Mouse (Mus musculus) kidney, embryonic 15.5 days (tissue): ENCODE measurements around the gene Amotl1. TPM values are rescaled to one million over a fixed set of nuclear protein-coding genes. Genes with fewer than 3 reads are reported as not detected.
"Not testable (repeated sequence)": the region's sequence is repeated elsewhere in the genome, so short reads cannot be mapped to it uniquely, and the experiment has no call there.

Source experiments
- ATAC-seq: fragments of 200-750 bp; cut with Nextera tagmentation; replicated peaks from 2 replicates; pipeline ENCODE4 v1.8.0; 2017; ENCODE audit warnings: moderate TSS enrichment; ENCODE audit not compliant: low FRiP score
- H3K27ac ChIP-seq: fragments of 300-500 bp; sonication (generic); 2 replicates; pipeline ENCODE4 v1.5.1; 2015; ENCODE audit warnings: mild to moderate bottlenecking, inconsistent platforms
- H3K27me3 ChIP-seq: fragments of 300-500 bp; sonication (generic); 2 replicates; pipeline ENCODE4 v1.6.1; 2015; ENCODE audit warnings: inconsistent platforms
- H3K36me3 ChIP-seq: fragments of 300-500 bp; sonication (generic); 2 replicates; pipeline ENCODE4 v1.6.1; 2015; ENCODE audit warnings: inconsistent platforms
- H3K4me1 ChIP-seq: fragments of 300-500 bp; sonication (generic); 2 replicates; pipeline ENCODE4 v1.6.1; 2015; ENCODE audit warnings: inconsistent platforms
- H3K4me2 ChIP-seq: fragments of 300-500 bp; sonication (generic); 2 replicates; pipeline ENCODE4 v1.6.1; 2015; ENCODE audit warnings: moderate library complexity, mild to moderate bottlenecking, inconsistent platforms
- H3K4me3 ChIP-seq: fragments of 300-500 bp; sonication (generic); replicated peaks from 2 replicates; pipeline ENCODE4 v1.5.1; 2015; ENCODE audit warnings: mild to moderate bottlenecking, inconsistent platforms
- H3K9ac ChIP-seq: fragments of 300-500 bp; sonication (generic); 2 replicates; pipeline ENCODE4 v1.6.1; 2015; ENCODE audit warnings: mild to moderate bottlenecking, inconsistent platforms
- H3K9me3 ChIP-seq: fragments of 300-500 bp; sonication (generic); replicated peaks from 2 replicates; pipeline ENCODE4 v1.6.1; 2016; ENCODE audit warnings: inconsistent platforms
- WGBS: fragments of 180-500 bp; shearing (Covaris S2); methylation state at CpG from one replicate; pipeline ENCODE4 v1.1.7; 2015; ENCODE audit warnings: mixed read lengths; 5-methylcytosine and 5-hydroxymethylcytosine counted together
- polyA plus RNA-seq: library from polyadenylated mRNA; unstranded; fragments of >200 nt; fragmentation: Nextera tagmentation; extraction: Ambion mirVana; gene quantifications from 2 replicates; pipeline ENCODE4 v1.2.1, GENCODE M21; 2015

Gene Amotl1
- polyA plus RNA-seq, 1 experiment from 2014 or later: 23.3 TPM

DNA sequence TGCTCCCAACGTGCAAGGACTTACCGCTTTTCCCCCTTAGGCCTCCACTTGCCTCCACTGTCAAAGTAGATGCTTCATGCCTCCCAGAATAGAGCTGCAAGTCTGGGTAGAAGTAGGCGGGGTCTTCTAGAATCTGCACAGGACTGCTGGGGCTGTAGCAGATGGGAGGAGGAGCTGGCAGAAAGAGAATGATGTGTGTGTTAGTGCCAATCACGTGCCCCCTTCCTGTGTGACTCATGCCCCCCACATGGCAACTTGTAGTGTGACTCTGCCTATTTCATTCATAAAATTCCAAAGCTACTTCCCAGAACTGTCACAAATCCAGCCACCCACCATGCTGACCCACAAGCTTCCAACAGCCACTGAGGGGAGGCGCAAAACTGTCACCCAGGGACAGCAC lies 48.4 kb downstream of the Amotl1 start:
- Histone ChIP-seq H3K9me3 (no peaks in the 10 kb centered on the region), H3K36me3 (peaks cover 51% of the 10 kb centered on the region), H3K4me1 (0 out of 2 replicates have a peak, but pooled peaks cover 16% of the 10 kb centered on the region), H3K4me2 (no peak overlapping the region), H3K27ac (no peak overlapping the region), H3K9ac (no peak overlapping the region), H3K27me3 (no peaks in the 10 kb centered on the region), H3K4me3 (no peak overlapping the region)
- WGBS: 84% methylated on average over 5 of the region's 5 CpGs
- no peak for ATAC-seq

DNA sequence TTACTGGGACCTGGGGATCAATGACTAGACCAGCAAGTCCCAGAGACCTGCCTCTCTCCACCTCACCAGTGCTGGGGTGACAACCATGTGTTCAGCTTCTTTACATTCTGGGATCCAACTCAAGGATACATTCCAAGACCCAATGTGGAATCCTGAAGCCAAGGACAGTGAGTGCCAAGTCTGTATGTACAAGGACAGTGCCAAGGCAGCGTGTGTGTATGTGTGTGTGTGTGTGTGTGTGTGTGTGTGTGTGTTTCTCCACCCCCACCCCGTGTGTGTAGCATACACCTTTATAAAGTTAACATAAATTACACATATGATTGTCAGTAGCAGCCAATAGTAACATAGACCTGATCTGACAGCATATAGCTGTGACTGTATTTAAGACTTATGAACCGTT lies 49.0 kb downstream of the Amotl1 start:
- Histone ChIP-seq H3K4me1 (peaks cover 16% of the 10 kb centered on the region; the same call in 1 of the 2 replicates), H3K9me3 (no peaks in the 10 kb centered on the region), H3K27ac (no peak overlapping the region), H3K27me3 (no peaks in the 10 kb centered on the region), H3K36me3 (peaks cover 54% of the 10 kb centered on the region), H3K4me2 (no peak overlapping the region), H3K4me3 (no peak overlapping the region), H3K9ac (no peak overlapping the region)
- ATAC-seq: no peak
- WGBS: 87% methylated on average over 3 of the region's 3 CpGs

DNA sequence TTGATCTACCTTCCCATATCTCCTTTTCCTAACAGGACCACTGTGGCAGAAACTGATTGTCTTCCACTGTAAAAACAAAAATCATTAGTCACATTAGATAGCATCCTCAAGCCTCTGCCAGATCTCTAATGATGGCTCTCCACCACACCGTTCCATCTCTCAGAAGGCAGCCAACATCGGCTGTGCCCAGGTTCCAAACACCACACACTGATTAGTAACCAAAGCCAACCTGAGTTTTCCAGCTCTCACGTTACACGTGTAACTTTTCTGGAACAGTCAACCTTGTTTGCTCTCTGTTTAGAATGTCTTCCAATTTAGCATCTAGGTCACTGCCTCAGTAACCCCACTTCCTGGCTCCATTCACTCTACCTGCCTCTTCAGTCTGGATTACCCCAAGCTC lies 51.0 kb downstream of the Amotl1 start:
- Histone ChIP-seq H3K4me2 (no peak overlapping the region), H3K27me3 (no peaks in the 10 kb centered on the region), H3K9me3 (no peaks in the 10 kb centered on the region), H3K27ac (no peak overlapping the region), H3K36me3 (peaks cover 72% of the 10 kb centered on the region), H3K9ac (no peak overlapping the region), H3K4me3 (no peak overlapping the region), H3K4me1 (peaks cover 20% of the 10 kb centered on the region; the same call in 1 of the 2 replicates)
- no peak for ATAC-seq
- 87% methylated on average over 4 of the region's 4 CpGs for WGBS

DNA sequence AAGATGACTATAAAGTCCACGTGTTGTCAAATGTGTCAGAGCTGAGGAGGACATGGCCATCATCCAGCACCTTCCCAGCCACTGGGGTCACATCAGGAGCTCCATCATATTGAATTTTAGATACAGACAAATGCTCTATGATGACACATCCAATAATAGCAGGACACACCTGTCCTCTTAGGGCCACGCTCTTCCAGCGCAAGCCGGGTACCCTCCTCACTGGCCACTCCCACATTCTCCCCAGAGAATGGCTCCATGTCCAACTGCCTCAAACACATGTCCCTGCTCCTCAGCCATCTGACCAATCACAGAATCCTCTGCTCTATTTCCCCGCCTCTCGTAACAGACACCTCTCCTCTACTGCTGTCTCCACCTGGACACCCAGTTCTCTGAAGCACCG lies 54.2 kb downstream of the Amotl1 start:
- no peak for ATAC-seq
- WGBS: 80% methylated on average over 7 of the region's 7 CpGs
- Histone ChIP-seq H3K9me3 (no peaks in the 10 kb centered on the region), H3K4me1 (peaks cover 24% of the 10 kb centered on the region), H3K4me2 (no peak overlapping the region), H3K4me3 (no peak overlapping the region), H3K36me3 (peaks cover 64% of the 10 kb centered on the region), H3K9ac (no peak overlapping the region), H3K27me3 (no peaks in the 10 kb centered on the region), H3K27ac (0 out of 2 replicates have a peak overlapping the region, but pooled peaks have one; percentile 1)

DNA sequence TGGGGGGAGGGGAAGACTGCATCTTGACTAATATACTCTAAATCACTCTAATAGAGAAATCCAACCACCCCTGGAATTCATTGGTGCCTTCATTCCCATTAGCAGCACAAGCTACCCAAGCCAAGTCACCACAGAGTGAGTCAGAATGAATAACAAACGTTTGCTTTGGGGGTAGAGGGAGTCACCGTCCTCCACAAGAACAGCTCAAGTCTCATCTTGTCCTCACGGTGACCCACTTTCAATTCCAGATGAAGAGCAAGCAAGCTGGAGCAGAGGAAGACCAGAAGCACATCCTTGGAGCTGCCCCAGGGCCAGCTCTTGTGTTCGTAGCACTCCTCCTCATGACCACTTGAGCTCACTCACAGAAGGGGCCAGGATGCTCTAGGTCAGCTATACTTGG lies 56.2 kb downstream of the Amotl1 start:
- peaks cover 46% of the 10 kb centered on the region for H3K36me3 ChIP-seq
- H3K27me3 ChIP-seq: no peaks in the 10 kb centered on the region
- H3K9ac ChIP-seq: no peak overlapping the region
- H3K27ac ChIP-seq: no peak overlapping the region
- WGBS: 45% methylated on average over 4 of the region's 4 CpGs
- H3K4me3 ChIP-seq: no peak overlapping the region
- H3K9me3 ChIP-seq: no peaks in the 10 kb centered on the region
- no peak overlapping the region for H3K4me2 ChIP-seq
- peaks cover 31% of the 10 kb centered on the region for H3K4me1 ChIP-seq
- ATAC-seq: no peak

DNA sequence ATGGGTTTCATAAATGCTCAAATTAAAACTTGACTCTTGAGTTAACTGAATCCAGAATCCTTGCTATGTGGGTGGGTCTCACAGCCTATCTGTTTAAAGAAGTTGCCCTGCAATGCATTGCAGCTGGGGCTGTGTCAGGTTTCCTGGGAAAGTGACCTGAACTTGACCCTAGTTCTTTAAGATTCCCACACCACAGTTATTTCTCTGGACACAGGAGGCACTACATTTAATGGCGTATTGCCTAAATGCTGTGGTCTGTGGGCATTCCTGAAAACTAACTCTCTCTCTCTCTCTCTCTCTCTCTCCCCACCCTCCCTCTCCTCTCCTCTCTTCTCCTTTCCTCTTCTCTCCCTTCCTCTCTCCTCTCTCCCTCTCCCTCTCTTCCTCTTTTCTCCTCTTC lies 59.2 kb downstream of the Amotl1 start:
- Histone ChIP-seq H3K4me3 (no peak overlapping the region), H3K9me3 (no peaks in the 10 kb centered on the region), H3K27me3 (no peaks in the 10 kb centered on the region), H3K9ac (no peak overlapping the region), H3K4me1 (peaks cover 28% of the 10 kb centered on the region), H3K27ac (0 out of 2 replicates have a peak overlapping the region, but pooled peaks have one; percentile 43), H3K4me2 (no peak overlapping the region), H3K36me3 (peaks cover 26% of the 10 kb centered on the region)
- ATAC-seq: peak; percentile 87
- WGBS: 14% methylated on average over 1 of the region's 1 CpGs

DNA sequence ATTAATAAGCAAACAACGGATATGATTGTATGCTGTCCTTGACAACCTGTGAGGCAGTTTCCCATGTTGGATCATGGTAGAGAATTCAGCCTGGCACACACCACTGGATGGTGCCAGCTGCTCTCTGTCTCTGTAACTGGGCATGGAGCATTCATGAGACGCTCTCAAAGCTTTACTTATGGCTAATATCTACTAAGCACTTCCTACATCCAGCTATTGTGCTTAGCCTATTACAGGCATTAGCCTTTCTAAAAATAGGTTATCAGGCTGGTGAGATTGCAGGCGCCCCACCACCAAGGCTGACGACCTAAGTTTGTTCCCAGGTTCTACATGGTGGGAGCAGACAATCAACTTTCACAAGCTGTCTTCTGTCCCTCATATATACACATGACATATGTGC lies 65.9 kb downstream of the Amotl1 start:
- H3K36me3 ChIP-seq: peaks cover 51% of the 10 kb centered on the region
- no peak overlapping the region for H3K9ac ChIP-seq
- H3K4me1 ChIP-seq: peaks cover 10% of the 10 kb centered on the region; the same call in 1 of the 2 replicates
- WGBS: 86% methylated on average over 4 of the region's 4 CpGs
- H3K27ac ChIP-seq: no peak overlapping the region
- ATAC-seq: no peak
- H3K4me3 ChIP-seq: no peak overlapping the region
- H3K27me3 ChIP-seq: no peaks in the 10 kb centered on the region
- H3K4me2 ChIP-seq: no peak overlapping the region
- no peaks in the 10 kb centered on the region for H3K9me3 ChIP-seq

DNA sequence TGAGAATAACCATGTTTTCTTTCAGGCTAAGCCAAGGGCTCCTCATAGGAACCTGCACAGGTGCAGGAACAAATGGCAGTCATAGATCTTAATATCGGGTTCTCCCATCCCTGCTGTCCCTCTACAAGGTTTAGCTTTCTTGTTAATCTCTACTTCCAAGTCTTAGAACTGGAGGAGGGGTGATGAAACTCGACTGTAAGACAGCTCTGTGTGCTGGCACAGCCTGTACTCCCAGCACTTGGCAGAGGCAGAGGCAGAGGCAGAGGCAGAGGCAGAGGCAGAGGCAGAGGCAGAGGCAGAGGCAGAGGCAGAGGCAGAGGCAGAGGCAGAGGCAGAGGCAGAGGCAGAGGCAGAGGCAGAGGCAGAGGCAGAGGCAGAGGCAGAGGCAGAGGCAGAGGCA lies 68.5 kb downstream of the Amotl1 start:
- not testable (repeated sequence) for H3K9me3 ChIP-seq, H3K4me2 ChIP-seq, H3K4me1 ChIP-seq, H3K9ac ChIP-seq, H3K27ac ChIP-seq, ATAC-seq, H3K4me3 ChIP-seq, H3K27me3 ChIP-seq
- 76% methylated on average over 2 of the region's 2 CpGs for whole genome bisulfite sequencing
- H3K36me3 ChIP-seq: peaks cover 68% of the 10 kb centered on the region

DNA sequence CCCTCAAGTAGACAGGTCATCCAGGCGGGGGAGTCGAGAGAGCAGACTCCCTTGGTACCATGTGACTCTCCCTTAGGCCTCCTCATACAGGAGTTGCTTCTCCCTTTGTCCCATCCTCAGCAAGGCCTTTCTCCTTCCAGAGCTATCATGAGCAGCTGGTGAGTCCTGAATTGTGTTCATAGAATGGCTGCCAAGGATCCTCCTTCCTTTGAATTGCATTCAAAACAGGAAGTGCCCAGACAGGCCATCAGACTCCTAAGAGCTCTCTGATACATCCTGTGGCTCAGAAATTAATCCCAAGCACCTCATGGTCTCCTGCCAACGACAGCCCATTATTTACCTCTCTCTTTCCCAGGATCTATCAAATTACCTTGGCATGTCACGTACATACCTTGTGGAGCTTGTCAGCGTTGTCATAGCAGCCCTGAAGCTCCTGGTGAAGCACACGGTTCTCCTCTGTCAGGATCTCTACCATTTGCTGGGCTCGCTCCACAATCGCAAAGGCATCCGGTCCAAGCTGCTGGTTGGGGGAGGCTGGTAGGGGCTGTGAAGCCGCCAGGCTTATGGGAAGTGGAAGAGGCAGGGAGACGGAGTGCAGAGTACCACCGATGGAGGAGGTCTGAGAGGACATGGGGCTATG lies 70.0 kb downstream of the Amotl1 start:
- H3K9ac ChIP-seq: no peak overlapping the region
- no peaks in the 10 kb centered on the region for H3K27me3 ChIP-seq
- peaks cover 10% of the 10 kb centered on the region; the same call in 1 of the 2 replicates for H3K4me1 ChIP-seq
- peaks cover 69% of the 10 kb centered on the region for H3K36me3 ChIP-seq
- no peak overlapping the region for H3K4me3 ChIP-seq
- H3K27ac ChIP-seq: peak overlapping the region; percentile 54; the same call in 1 of the 2 replicates
- no peak overlapping the region for H3K4me2 ChIP-seq
- ATAC-seq: peak; percentile 73
- H3K9me3 ChIP-seq: no peaks in the 10 kb centered on the region
- WGBS: 59% methylated on average over 12 of the region's 12 CpGs

DNA sequence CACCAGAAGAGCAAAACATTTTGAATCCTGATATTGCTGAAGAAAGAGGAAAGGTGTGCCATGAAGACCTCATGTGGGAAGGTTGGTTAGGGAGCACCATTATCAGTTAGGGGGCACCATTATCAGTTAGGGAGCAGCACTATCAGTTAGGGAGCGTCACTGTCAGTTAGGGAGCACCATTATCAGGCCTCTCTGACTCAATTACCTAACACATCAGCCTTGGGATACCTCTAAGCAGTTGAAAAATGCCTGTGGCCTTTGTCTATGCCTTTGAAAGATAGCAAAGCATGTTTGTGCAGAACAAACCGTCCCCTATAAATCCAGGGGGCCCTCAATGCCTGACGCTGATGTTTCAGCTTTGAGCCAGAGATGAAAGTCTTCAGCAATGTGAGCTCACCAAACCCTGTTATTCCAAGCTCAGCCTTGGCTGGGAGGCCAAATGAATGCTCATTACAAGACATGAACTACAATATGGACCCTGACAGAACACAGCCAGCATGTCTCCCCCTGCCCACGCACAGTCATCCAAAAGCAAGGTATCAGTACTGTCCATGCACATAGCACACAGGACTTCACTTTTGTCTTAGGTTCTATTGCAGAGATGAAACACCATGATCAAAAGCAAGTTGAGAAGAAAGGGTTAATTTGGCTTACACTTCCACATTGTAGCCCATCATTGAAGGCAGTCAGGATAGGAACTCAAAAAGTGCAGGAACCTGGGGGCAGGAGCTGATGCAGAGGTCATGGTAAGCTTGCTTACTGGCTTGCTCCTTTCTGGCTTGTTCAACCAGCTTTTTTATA lies 75.5 kb downstream of the Amotl1 start:
- peaks cover 87% of the 10 kb centered on the region for H3K36me3 ChIP-seq
- H3K27me3 ChIP-seq: no peaks in the 10 kb centered on the region
- no peak overlapping the region for H3K4me2 ChIP-seq
- no peaks in the 10 kb centered on the region for H3K4me1 ChIP-seq
- 86% methylated on average over 4 of the region's 4 CpGs for WGBS
- no peak overlapping the region for H3K4me3 ChIP-seq
- no peaks in the 10 kb centered on the region for H3K9me3 ChIP-seq
- ATAC-seq: no peak
- no peak overlapping the region for H3K9ac ChIP-seq
- no peak overlapping the region for H3K27ac ChIP-seq

DNA sequence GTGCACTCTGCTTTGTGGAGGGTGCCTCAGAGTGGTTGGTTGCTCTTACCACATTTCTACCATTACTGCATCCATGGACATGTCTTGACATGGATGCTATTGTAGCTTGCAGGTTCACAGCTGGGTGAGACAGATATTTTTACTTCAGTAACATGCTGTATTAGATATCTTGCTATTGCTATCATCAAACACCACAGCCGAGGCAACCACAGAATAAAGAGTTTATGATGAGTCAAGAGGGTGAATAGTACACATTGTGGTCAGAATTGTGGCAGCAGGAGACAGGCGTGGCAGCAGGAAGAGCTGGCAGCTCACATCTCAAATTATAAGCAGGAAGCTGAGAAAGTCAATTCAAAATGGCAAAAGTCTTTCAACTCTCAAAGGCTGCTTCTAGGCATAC lies 76.4 kb downstream of the Amotl1 start:
- Histone ChIP-seq H3K27ac (no peak overlapping the region), H3K27me3 (no peaks in the 10 kb centered on the region), H3K9me3 (no peaks in the 10 kb centered on the region), H3K4me3 (no peak overlapping the region), H3K36me3 (peaks cover 87% of the 10 kb centered on the region), H3K4me1 (no peaks in the 10 kb centered on the region), H3K9ac (no peak overlapping the region), H3K4me2 (no peak overlapping the region)
- ATAC-seq: no peak
- WGBS: 88% methylated on average over 2 of the region's 2 CpGs

DNA sequence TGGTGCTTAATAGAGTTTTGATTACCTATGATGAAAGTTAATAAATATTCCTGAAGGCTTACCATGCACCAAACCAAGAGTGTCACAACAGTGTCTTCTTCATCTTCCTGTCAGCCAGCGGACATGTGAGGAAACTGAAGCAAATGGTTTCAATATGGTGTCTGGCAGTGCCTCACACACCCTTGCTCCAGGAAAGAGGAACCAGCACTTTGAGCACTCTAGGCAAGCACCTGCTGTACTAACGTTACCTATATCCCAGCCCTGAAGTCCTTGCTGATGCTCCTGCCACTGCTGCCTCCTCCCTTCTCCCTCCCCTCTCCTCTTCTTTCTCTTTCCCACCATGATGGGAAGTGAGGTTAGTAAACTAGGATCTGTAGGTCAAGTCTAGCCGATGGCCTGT lies 80.4 kb downstream of the Amotl1 start:
- no peaks in the 10 kb centered on the region for H3K4me1 ChIP-seq
- H3K4me2 ChIP-seq: no peak overlapping the region
- H3K4me3 ChIP-seq: no peak overlapping the region
- H3K36me3 ChIP-seq: peaks cover 86% of the 10 kb centered on the region
- no peaks in the 10 kb centered on the region for H3K9me3 ChIP-seq
- no peak for ATAC-seq
- no peak overlapping the region for H3K9ac ChIP-seq
- WGBS: 82% methylated on average over 3 of the region's 3 CpGs
- H3K27me3 ChIP-seq: no peaks in the 10 kb centered on the region
- no peak overlapping the region for H3K27ac ChIP-seq
